Mouse (Mus musculus) regulatory T cell (primary cell): Measurements from ENCODE around the gene Zfp213.

ENCODE experiments used
- in situ Hi-C: fragments of 300-600 bp; cut with MboI, MseI; formaldehyde crosslinking; loops from one replicate; pipeline ENCODE4 v1.15.1; 2025; ENCODE audit warnings: high pct_unique_total_duplicates

The Zfp213 gene

DNA sequence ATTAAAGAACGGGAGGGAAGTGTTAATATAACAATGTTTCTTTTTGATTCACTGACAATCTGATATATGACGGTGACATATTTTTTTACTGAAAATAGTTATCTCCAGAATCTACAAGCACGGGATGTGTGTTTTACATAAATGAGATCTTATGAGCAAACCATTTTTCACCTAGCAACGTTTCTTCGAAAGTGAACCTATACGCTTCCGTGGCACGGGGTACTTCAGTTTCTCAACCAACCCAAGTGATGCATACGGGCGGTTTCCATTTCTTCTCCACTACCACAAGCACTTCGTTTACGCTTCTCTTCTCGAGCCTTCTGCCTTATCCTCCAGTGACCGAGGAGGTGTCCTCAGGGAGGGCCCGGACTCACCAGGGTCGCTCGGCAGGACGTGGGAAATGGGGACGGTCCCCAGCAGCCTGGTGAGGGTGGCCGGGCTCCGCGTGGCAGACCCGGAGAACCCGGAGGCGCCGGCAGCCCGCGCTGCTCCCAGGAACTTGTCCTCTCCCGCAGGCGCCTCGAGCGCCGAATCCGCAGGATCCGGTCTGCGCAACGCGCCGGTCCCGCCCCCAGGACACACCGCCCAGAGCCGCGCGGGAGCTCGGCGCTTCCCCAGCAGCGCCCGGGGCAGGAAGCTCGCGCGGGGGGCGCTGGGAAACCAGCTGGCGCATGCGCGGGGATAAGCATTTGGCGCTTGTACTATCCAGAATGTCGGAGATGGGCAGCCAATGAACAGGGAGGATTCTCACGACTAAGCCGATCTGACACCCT is at the start of gene Zfp213:
TSS of gene Zfp213 (minus strand) at position 644 of the 773 bp plus-strand sequence.
- in situ Hi-C loops = loop anchor here (10.0 to 25.0 kb wide), 3 partner anchors 376 to 1589 kb away; partner anchors contain the start of gene Zfp40

- in situ Hi-C loops = no loop called here
Observed at GRCm38 (mm10) chr17:23610361-23610800, 46.3 kb upstream of the Zfp213 start.

GRCm38 (mm10) chr17:23609612-23610011 is 45.6 kb upstream of the Zfp213 start:
- in situ Hi-C loops = no loop called here

- in situ Hi-C loops = no loop called here
Observed at GRCm38 (mm10) chr17:23605220-23605619, 41.2 kb upstream of the Zfp213 start.

- in situ Hi-C loops = no loop called here
Observed at GRCm38 (mm10) chr17:23604394-23604793, 40.4 kb upstream of the Zfp213 start.

GRCm38 (mm10) chr17:23603542-23603941 is 39.5 kb upstream of the Zfp213 start:
- in situ Hi-C loops = no loop called here

DNA sequence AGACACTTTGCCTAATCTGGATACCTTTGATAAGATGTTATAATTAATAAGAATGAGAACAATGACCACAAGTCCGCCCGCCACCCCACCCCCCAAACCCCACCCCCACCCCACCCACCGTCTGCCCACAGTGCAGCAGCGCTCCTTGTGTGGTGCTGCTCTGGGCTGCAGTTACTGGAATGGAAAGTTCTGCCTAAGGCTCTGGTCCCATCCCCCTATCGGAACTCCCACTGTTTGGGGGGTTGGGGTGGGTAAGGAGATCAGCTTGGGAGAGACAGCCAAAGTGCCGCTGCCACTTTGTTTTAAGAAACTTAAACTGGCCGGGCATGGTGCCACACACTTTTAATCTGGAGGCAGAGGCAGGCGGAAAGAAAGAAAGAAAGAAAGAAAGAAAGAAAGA is 39.0 kb upstream of the Zfp213 start:
- in situ Hi-C loops = no loop called here

GRCm38 (mm10) chr17:23601836-23602585 is 38.0 kb upstream of the Zfp213 start:
- in situ Hi-C loops = no loop called here

- in situ Hi-C loops = no loop called here
Observed at GRCm38 (mm10) chr17:23600641-23601622, 36.9 kb upstream of the Zfp213 start, which contains the start of gene Zscan10. Zscan10 (plus strand) TSS chr17:23600856.

DNA sequence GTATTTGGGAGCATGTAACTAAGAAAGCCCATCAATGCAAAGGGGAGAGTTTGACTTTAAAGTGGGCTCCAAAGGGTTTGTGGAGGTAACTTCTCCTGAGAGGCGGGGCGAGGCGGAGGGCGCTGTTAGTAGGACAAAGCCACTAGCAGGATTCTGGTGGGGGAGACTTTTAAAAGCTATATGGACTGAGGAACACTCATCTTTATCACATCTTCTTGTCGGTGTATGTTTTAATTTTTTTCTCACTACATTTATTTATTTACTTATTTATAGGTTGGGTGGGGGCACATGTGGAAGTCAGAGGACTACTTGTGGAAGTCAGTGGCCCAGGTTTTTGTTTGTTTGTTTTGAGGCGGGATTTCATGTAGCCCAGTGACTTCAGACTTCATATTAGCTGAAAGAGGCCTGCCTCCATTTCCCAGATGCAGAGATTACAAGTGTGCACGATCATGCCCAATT is 35.6 kb upstream of the Zfp213 start:
- in situ Hi-C loops = loop anchor here (25.0 kb wide), 2 partner anchors 737 to 1162 kb away; partner anchors contain the start of gene Zfp945

DNA sequence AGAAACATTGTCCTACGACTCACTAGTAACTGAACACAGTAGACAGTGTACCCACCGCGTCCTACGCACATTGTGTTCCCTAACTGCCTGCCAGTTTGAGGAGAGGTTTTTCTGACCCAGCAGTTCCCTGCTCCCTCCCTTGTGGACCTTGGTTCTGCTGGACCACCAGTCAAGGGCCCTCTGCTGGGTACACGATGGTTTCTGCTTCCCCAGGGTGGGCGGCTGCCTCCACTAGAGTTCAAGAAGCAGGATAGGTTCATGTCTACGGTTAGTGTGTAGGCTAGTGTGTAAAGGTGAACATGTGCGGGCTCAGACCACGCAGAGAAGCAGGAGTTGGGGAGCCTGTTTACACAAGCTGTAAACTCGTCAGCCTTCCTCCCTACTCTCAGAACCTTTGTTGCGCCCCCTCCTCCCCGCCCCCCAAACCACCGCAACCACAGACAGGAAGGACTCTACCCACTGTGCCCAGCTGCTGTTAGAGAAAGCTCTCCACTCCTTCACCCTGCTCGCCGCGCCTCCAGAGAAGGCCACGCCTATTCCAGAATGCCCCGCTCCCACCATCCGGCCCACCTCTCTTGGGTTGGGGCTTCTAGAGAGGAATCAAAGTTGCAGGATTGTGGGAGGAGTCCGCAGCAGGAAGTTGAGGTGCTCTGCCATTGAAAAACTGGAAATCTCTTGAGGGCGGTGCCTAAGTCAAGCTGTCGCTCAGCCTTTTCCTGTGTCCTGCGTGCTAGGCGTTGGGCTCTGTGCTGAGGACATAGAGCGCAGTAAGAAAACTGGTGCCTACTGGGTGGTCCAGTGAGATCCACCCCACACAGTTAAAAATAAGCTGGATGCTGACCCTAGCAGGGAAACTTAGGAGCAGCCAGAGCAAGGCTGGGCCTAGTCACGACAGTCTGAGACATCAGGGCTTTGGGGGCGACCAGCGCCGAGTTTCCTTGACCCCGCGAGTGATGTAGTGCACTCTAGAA is 34.8 kb upstream of the Zfp213 start, which contains the start of gene Zfp13:
TSS of gene Zfp13 (minus strand) at position 906 of the 971 bp plus-strand sequence.
- in situ Hi-C loops = loop anchor here (25.0 kb wide), 2 partner anchors 737 to 1162 kb away; partner anchors contain the start of gene Zfp945

DNA sequence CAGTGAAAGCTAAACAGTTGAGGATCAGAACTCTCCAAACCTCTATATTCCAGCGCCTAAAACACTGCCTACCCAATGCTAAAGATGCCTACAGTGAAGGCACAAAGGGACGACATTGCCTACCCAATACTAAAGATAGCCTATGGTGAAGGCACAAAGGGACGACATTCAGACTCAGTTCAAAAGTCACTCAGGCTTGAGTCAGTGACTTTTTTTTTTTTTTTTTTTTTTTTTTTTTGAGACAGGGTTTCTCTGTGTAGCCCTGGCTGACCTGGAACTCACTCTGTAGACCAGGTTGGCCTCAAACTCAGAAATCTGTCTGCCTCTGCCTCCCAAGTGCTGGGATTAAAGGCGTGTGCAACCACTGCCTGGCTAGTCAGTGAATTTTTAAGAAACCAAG is 31.1 kb upstream of the Zfp213 start:
- in situ Hi-C loops = loop anchor here (25.0 kb wide), 2 partner anchors 733 to 1158 kb away; partner anchors contain the start of gene Zfp945

DNA sequence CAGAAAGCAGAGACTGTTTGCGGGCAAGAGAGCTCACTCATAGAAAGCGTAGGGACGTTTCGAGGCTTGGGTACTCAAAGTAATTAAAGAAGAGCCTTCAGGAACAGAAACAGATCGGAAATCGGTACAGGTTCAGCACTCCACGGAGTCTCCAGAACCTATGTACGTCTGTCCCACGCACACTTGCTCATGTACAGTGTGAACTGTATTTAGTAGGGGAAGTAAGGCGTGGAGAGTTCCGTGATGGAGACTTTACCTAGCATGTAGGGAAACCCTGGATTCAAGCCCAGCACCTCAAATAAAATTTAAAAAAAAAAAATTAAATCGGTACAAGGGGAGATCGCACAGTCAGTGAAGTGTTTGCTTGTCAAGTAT is 28.9 kb upstream of the Zfp213 start:
- in situ Hi-C loops = loop anchor here (25.0 kb wide), 2 partner anchors 731 to 1156 kb away; partner anchors contain the start of gene Zfp945

- in situ Hi-C loops = loop anchor here (25.0 kb wide), 2 partner anchors 730 to 1155 kb away; partner anchors contain the start of gene Zfp945
Observed at GRCm38 (mm10) chr17:23592208-23592925, 28.3 kb upstream of the Zfp213 start.

DNA sequence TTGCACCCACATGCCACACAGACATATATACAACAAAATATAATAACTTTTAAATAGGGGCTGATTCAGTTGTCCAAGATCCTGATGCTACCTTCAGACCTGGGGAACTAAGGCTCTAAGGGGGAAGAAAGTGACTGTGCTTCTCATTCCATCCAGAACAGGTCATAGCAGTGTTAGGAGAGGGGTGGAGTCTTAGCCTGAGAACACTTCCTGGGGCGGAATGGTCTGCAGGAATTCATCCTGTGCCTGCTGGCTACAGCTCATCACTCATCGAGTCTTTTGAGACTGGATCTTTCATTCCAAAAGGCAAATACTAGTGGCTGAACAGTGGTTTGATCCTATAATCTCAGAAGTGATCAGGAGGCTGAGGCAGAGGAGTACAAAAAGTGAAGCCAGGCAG is 23.2 kb upstream of the Zfp213 start:
- in situ Hi-C loops = loop anchor here (10.0 to 25.0 kb wide), 3 partner anchors 725 to 1150 kb away; partner anchors contain the start of gene Zfp945

DNA sequence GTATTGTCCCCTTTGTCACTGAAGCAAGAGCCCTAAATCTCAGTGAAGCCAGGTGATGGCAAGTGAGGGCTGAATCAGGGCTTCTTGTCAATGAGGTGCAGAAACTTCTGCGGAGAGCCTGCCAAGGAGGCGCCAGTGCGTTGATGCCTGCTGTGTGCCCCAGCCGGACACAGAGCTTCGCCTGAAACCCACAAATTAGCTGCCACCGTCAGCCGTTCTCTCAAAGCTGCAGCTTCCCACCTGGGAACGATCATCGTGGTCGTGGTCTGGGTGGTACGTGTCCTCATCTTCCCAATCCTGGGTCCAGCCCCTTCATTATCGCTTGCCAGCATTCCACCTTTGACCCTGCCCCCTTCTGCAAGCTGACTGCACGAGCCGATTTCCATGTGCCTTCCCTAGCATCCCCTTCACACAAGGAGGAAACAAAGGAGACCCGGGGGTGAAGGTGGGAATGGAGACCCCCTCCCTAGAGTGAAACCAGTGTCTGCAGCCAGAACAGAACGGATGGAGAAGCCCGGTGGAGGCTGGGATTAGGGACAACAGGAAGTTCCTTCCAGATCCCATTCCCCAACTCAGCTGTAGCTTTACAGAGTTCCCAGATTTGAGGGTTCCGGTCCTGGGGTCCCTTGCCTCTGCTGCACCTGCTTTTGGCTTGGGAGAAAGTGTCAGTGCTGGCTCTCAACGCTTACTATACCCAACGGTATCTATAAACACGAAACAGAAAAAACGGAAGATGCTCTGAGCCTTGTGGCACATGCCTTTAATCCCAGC is 21.9 kb upstream of the Zfp213 start:
- in situ Hi-C loops = loop anchor here (10.0 to 25.0 kb wide), 3 partner anchors 724 to 1149 kb away; partner anchors contain the start of gene Zfp945

- in situ Hi-C loops = loop anchor here (10.0 to 25.0 kb wide), 3 partner anchors 722 to 1147 kb away; partner anchors contain the start of gene Zfp945
Observed at GRCm38 (mm10) chr17:23584786-23585185, 20.7 kb upstream of the Zfp213 start.
